In the genomic region with DNA sequence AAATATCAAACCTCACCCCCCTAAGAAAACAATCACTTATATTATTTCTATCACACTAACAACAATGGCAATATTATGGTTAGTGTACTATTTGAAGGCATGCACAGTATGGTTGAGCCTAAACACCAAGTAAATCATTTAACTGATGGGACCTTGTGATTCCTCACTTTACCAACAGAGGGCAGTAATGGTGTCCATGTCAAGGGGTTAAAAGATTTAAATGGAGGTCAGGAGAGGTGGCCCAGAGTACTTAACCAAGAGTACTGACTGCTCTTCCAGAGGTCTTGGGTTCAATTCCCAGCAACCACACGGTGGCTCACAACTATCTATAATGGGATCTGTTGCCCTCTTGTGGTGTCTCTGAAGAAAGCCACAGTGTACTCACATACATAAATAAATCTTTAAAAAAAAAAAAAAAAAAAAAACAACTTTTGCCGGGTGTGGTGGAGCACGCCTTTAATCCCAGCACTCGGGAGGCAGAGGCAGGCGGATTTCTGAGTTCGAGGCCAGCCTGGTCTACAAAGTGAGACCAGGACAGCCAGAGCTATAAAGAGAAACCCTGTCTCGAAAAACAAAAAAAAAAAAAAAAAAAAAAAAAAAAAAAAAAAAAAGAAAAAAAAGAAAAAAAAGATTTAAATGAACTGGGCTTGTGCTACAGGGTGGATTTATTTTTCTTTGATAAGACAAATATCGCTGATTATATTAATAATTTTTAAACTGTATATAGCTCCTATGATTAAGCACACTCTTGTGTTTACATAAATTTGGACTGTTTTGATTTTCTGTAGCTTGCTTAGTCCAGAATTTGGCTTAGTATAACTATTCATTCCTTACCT, we compare ENCODE assay signal across 12 mouse cellular contexts. TPM values are rescaled to one million over a fixed set of nuclear protein-coding genes. Genes with fewer than 3 reads are reported as not detected.
DNase-seq lines count a peak whose midpoint lies in the region; ATAC-seq lines count a peak whose summit lies in the region.
"Had no signal": no experiment of that assay in that cellular context is flagged by ENCODE, and none has a peak within 500 bp of the region (broad histone marks: within the 10 kb centered on the region; RNA-seq: fewer than 3 reads in every experiment).

No protein-coding gene starts in this region.

- peaks cover 14% of the 10 kb centered on the region for H3K4me1 ChIP-seq in heart, embryonic 13.5 days
- H3K4me1 ChIP-seq: liver, embryonic 13.5 days had no signal

- H3K36me3 ChIP-seq in heart, embryonic 13.5 days = no peaks in the 10 kb centered on the region
- no peaks in the 10 kb centered on the region for H3K36me3 ChIP-seq in splenic B cell, adult 2 months (ENCODE audit: control insufficient read depth, insufficient read depth, low read length, poor library complexity, severe bottlenecking)
- H3K36me3 ChIP-seq: liver, embryonic 13.5 days had no signal

- ATAC-seq in heart, embryonic 13.5 days (ENCODE audit: extremely low read depth, insufficient number of reproducible peaks, low FRiP score, low TSS enrichment) = no peak

- H3K4me2 ChIP-seq in heart, embryonic 13.5 days = no peak overlapping the region; the same call in 1 of the 2 replicates
- H3K4me2 ChIP-seq: liver, embryonic 13.5 days had no signal

- H3K27ac ChIP-seq in heart, embryonic 13.5 days (replicated peaks) = 0 out of 2 replicates have a peak overlapping the region, but pooled peaks have one; percentile 62
- H3K27ac ChIP-seq: liver, embryonic 13.5 days had no signal

- no peaks in the 10 kb centered on the region for H3K27me3 ChIP-seq in heart, embryonic 13.5 days (replicated peaks)
- no peaks in the 10 kb centered on the region for H3K27me3 ChIP-seq in splenic B cell, adult 2 months (ENCODE audit: control insufficient read depth, insufficient read depth, low read length, poor library complexity, severe bottlenecking)
- H3K27me3 ChIP-seq: liver, embryonic 13.5 days had no signal

- no peak for DNase-seq in heart, adult 9 months (ENCODE audit: low spot score in 2 of 2)
- peak; percentile 6 for DNase-seq in lung, postnatal 36 days
- no peak for DNase-seq in lung, postnatal 14 days
- DNase-seq in ZHBTc4 (ENCODE audit: low read depth, low spot score) = peak; percentile 72
- peak; percentile 2 for DNase-seq in splenic B cell, adult 2 months (ENCODE audit: low read depth, low spot score)
- no peak for DNase-seq in ovary, adult 18-20 months (ENCODE audit: low spot score)
- no peak for DNase-seq in adrenal gland, postnatal 10 days
- DNase-seq: liver, embryonic 13.5 days; thymus, postnatal 36 days had no signal

- no peak overlapping the region for H3K4me3 ChIP-seq in heart, embryonic 13.5 days
- H3K4me3 ChIP-seq: liver, embryonic 13.5 days had no signal

- no peak overlapping the region for H3K9ac ChIP-seq in heart, embryonic 13.5 days
- H3K9ac ChIP-seq: liver, embryonic 13.5 days had no signal

- WGBS in heart, embryonic 13.5 days = 79% methylated on average over 8 of the region's 8 CpGs

- H3K9me3 ChIP-seq in heart, embryonic 13.5 days = no peaks in the 10 kb centered on the region
- H3K9me3 ChIP-seq: liver, embryonic 13.5 days had no signal

RNA-seq across cellular contexts. Expression of gene Olfr987, which starts 55.3 kb away (rescaled TPM):
- not detected in 2 replicates for polyA plus RNA-seq in heart, embryonic 13.5 days (2015; fragmentation: Nextera tagmentation; extraction: Ambion mirVana)
- not detected for total RNA-seq in adrenal gland, postnatal 10 days (2021)
- total RNA-seq: hematopoietic stem cell, adult 5-6 weeks; layer of hippocampus, postnatal 10 days had no signal
- polyA plus RNA-seq: liver, embryonic 13.5 days had no signal

Comparison
In these comparisons a context has a peak if more than half of its experiments do, and no peak if none do; other contexts are left out.
1. DNase-seq: peak in lung, postnatal 36 days (single experiment), ZHBTc4 (single experiment) and splenic B cell, adult 2 months (single experiment); none in heart, adult 9 months (0 of 2), lung, postnatal 14 days (single experiment), ovary, adult 18-20 months (single experiment) and adrenal gland, postnatal 10 days (single experiment).